Mouse (Mus musculus) ovary, postnatal 36 days (tissue): Measurements from ENCODE around the gene Zdhhc18.

Experiments
- DNase-seq: peaks from one replicate; pipeline ENCODE4 v3.0.0; 2022; ENCODE audit warnings: low spot score, mixed read lengths

Gene Zdhhc18

GRCm38 (mm10) chr4:133601721-133602218 is 48.2 kb downstream of the Zdhhc18 start, which contains the start of gene Sfn:
Sfn (minus strand) TSS chr4:133602168.
- DNase-seq, result peak; percentile 47

GRCm38 (mm10) chr4:133600306-133600705 is 49.6 kb downstream of the Zdhhc18 start:
- no peak for DNase-seq

GRCm38 (mm10) chr4:133599571-133600073 is 50.3 kb downstream of the Zdhhc18 start:
- peak; percentile 91 for DNase-seq

- DNase-seq, result no peak
These were observed 50.8 kb downstream of the Zdhhc18 start for GRCm38 (mm10) chr4:133599116-133599515.

DNA sequence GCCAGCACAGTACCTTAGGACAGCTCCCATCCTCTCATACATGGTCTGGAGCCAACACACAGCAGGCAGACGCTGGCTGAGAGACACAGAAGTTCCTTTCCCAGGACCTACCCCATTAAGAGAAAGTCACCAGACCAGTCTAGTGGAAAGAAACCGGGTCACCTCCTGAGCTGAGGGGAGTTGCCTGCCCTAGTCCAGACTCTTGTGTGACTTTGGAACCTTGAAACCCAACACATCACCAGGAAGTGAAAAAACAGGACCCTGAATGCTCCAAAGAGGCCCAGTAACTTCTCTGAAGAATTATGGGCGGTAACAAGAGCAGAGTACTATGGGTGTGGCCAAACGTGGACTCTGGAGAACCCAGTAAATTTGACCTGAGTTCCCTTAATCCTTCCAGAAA is 51.3 kb downstream of the Zdhhc18 start:
- DNase-seq, result no peak

GRCm38 (mm10) chr4:133596084-133596483 is 53.9 kb downstream of the Zdhhc18 start:
- no peak for DNase-seq

DNA sequence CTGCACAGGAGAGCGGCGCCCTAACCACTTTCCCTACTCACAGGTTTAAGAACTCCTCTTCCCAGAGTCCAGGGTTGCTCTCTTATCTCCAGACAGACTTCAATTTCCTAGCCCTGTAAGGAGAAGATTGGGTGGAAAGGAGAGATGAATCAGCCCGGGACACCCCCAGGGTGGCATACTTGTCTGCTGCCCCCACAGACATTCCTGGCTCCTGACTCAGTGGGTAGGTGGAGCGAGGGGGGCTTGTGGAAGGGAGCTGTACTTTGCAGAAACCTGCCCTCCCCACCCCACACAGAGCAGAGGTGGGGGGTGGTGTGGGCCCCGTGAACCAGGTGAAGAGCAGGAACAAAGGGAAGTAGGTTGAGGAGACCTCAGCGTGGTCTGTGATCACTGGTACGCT is 54.4 kb downstream of the Zdhhc18 start:
- no peak for DNase-seq

DNA sequence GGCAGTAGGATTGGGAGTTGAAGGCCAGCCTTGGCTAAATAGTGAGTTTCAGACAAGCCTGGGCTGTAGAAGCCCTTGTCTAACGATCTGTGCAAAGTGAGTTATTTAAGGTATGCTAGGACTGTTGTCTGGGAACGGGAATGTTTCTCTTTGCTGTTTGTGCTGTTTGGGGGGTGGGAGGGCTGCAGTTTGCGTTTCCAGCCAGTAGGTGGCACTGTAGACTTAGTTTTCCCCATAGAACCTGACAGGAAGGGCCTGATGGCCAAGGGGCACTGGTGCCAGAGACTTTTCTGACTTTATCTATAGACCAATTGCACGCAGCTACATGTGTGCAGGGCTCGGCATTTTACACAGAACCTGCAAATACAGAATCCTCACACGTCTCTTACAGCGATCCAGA is 57.4 kb downstream of the Zdhhc18 start:
- DNase-seq, result peak; percentile 59

GRCm38 (mm10) chr4:133584059-133584951 is 65.6 kb downstream of the Zdhhc18 start, which contains the start of gene Gpn2:
Gpn2 (plus strand) TSS chr4:133584362.
- peak; percentile 74 for DNase-seq

- DNase-seq, result no peak
These were observed 66.3 kb downstream of the Zdhhc18 start for GRCm38 (mm10) chr4:133583690-133584058.

DNA sequence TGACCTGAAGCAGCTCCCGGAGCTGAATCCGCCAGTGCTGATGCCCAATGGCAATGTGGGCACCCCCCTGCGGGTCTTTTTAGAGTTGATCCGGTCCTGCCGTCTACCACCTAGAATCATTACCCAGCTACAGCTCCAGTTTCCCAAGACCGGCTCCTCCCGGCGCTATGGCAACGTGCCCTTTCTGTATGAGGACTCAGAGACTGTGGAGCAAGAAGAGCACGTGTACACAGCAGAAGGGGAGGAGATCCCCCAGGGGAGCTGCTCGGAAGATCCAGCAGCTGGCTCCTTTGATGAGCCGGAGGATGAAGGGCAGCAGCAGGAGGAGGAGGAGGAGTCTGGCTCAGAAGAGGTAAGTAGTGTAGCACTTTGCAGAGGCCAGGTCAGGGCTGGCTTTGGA is 72.0 kb downstream of the Zdhhc18 start:
- DNase-seq, result no peak

GRCm38 (mm10) chr4:133574843-133575202 is 75.1 kb downstream of the Zdhhc18 start:
- no peak for DNase-seq

GRCm38 (mm10) chr4:133574070-133574842 is 75.7 kb downstream of the Zdhhc18 start, which contains the start of gene Gpatch3:
Gpatch3 (plus strand) TSS chr4:133574745.
- peak; percentile 88 for DNase-seq

DNA sequence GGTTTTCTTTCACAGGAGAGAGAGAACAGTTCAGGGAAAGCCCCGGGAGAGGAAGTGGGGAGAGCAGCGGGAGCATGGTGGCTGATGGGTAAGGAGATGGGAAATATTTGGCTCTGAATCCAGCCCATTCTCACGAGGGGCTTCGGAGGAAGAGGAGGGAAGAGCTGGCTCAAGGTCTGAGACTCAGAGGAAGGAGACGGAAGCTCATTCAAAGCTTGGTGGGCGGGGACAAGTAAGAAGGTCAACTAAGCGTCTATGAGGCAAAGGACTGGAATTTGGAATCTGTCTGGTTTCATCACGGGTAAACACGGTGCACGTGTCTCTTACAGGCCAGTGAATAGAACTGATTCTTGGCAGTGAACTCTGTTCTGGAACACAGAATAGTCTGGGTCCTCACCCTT is 79.9 kb downstream of the Zdhhc18 start:
- DNase-seq, result peak; percentile 19

GRCm38 (mm10) chr4:133569291-133570065 is 80.5 kb downstream of the Zdhhc18 start:
- no peak for DNase-seq

DNA sequence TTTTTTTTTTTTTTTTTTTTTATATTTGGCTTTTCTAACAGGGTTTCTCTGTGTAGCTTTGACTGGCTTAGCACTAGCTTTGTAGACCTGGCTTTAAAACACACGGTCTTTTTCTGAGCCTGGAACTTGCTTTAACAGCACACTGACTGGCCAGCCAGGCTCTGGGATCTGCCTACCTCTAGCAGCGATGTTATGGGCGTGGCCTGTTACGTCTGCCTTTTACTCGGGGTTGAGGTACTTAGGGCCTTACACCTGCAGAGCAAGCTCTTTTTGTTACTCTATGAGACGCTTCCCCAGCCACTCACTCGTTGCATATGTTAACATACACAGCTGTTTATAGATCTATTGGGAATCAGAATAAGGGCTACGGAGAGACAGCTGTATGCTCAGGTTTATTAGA is 82.7 kb downstream of the Zdhhc18 start:
- DNase-seq, result no peak

DNA sequence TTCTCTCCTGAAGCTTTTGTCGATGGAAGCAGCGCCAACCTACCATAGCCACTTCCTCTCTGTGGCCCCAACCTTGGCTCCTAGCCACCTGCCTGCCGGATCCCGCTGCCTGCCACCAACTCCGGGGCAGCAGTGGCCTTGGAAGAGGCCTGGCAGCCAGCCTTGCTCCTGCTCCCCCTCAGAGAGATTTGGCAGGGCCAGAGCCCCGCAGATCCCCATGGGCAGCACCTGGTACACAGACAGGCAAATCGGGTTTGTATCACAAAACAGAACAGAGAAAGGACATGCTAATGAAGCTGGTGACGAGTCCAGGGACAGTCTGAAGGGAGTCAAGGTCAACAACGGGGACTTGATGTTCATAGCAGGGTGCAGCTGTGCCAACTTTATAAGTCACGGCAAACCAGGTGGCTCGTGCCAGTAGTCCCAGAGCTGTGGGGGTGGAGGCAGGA is 86.8 kb downstream of the Zdhhc18 start:
- peak; percentile 74 for DNase-seq

DNA sequence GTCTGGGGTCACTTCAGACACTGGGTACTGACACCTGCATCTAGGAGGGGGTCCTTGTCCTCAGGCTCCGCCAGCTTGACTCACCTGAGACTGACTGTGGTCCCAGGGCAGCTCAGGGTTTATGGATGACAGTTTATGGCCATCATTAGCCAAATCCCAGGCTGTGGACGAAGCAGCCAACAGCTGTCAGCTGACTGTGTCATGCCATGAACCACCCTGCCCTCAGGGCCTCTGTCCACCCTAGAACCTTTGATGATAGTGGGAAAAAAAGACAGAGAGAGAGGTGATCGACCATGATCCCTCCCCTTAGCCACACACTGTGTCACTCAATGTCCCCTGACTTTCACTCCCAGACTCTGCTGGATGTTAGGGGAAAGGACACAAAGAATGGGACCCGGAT is 88.3 kb downstream of the Zdhhc18 start:
- DNase-seq, result no peak

DNA sequence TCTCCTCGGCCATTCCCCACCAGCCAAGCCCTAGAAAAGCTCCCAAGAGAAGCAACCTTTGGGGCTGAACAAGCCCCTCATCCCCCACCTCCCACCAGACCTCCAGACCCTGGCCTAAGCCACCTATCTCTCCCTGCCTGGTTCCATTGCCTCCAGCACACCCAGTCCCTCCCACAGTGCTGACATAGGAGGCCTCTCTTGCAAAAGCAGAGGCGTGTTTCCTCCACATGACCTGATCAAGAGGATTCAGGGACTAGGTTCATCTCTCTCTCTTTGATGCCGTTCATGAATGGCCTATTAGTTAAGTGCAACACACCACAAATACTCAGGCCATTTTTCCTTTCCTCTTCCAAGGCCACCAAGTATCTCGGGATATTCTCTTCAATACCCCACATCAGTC is 90.1 kb downstream of the Zdhhc18 start:
- no peak for DNase-seq

DNA sequence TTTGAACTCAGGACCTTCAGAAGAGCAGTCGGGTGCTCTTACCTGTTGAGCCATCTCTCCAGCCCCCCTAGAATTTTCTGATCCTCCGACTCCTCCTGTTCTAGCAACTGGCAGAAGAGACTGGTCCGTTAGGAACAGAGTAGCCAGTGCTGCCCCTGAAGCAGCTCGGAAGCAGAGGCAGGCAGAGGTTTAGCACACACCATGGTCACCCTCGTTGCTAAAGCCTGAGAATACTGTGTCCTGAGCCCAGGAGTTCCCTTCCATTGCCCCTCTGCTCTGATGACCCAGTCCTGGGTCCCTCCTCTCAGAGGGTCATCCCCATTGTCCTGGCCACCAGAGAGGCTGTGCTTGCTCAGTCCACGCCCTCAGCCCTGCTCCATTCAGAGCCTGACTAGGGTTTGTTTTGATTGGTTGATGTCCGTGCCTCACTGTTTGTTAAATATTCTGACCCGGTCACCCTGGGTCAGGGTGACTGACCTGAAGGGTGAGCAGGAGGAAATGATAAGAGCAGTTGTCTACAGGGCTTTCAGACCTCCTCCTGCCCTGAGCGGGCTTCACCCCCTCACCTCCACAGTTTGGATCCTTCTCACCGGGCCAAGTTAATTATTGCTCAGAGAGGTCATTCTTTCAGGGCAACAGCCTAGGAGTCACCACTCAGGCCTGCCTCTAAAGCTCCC is 92.8 kb downstream of the Zdhhc18 start:
- DNase-seq, result no peak
